Mouse (Mus musculus) embryonic fibroblast, embryonic 13.5 days (primary cell): ENCODE results near the gene Sema4a.

Source experiments
- CTCF ChIP-seq: IDR thresholded peaks from 2 replicates; pipeline ENCODE4 v1.5.1; 2011; ENCODE audit warnings: mild to moderate bottlenecking, control low read depth, low read length, moderate library complexity, borderline replicate concordance; ENCODE audit not compliant: insufficient read depth
- POLR2A ChIP-seq: IDR thresholded peaks from 2 replicates; pipeline ENCODE4 v1.6.1; 2011; ENCODE audit warnings: low read depth, mild to moderate bottlenecking, control low read depth, low read length, moderate library complexity

DNA sequence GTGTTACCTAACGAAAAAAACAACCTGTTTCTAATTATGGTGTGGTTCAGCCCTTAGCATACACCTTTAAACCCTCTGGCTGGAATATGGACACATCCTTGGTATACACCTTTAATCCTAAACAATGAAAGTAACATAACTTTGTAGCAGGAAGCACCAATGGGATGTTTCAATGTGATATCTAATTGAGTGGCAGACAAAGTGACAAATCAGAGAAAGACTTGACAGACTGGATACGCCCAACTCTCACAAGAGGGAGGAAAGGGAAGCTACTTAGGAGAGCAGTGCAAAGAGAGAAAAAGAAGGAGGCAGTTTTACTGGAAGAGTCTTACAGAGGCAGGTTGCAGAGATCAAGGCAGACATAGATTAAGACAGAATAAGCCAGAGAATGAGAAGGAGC lies 8.5 kb upstream of the Sema4a start:
- no peak for TF ChIP-seq CTCF
- TF ChIP-seq POLR2A = no peak
